Mouse (Mus musculus) embryonic facial prominence, embryonic 12.5 days (tissue): ENCODE measurements around the gene Bcl9. TPM values are rescaled to one million over a fixed set of nuclear protein-coding genes. Genes with fewer than 3 reads are reported as not detected.

Experiments used
- ATAC-seq: fragments of 200-750 bp; cut with Nextera tagmentation; 2 replicates; pipeline ENCODE4 v1.8.0; 2017; ENCODE audit not compliant: insufficient number of reproducible peaks, insufficient read depth, low FRiP score, low TSS enrichment
- H3K27ac ChIP-seq: fragments of 300-500 bp; sonication (generic); 2 replicates; pipeline ENCODE4 v1.5.1; 2016; ENCODE audit warnings: mild to moderate bottlenecking
- H3K27me3 ChIP-seq: fragments of 300-500 bp; sonication (generic); 2 replicates; pipeline ENCODE4 v1.6.1; 2016; ENCODE audit warnings: mild to moderate bottlenecking, moderate library complexity
- H3K36me3 ChIP-seq: fragments of 300-500 bp; sonication (generic); 2 replicates; pipeline ENCODE4 v1.6.1; 2016; ENCODE audit warnings: mild to moderate bottlenecking
- H3K4me1 ChIP-seq: fragments of 300-500 bp; sonication (generic); 2 replicates; pipeline ENCODE4 v1.6.1; 2016
- H3K4me2 ChIP-seq: fragments of 300-500 bp; sonication (generic); replicated peaks from 2 replicates; pipeline ENCODE4 v1.6.1; 2016; ENCODE audit warnings: mild to moderate bottlenecking, moderate library complexity
- H3K4me3 ChIP-seq: fragments of 300-500 bp; sonication (generic); 2 replicates; pipeline ENCODE4 v1.5.1; 2016; ENCODE audit warnings: mild to moderate bottlenecking
- H3K9ac ChIP-seq: fragments of 300-500 bp; sonication (generic); 2 replicates; pipeline ENCODE4 v1.6.1; 2016; ENCODE audit warnings: mild to moderate bottlenecking, moderate library complexity
- H3K9me3 ChIP-seq: fragments of 300-500 bp; sonication (generic); 2 replicates; pipeline ENCODE4 v1.6.1; 2016; ENCODE audit warnings: mild to moderate bottlenecking, moderate library complexity
- WGBS: fragments of 180-500 bp; shearing (Covaris S2); methylation state at CpG from one replicate; pipeline ENCODE4 v1.1.7; 2016; 5-methylcytosine and 5-hydroxymethylcytosine counted together
- polyA plus RNA-seq: library from polyadenylated mRNA; unstranded; fragments of >200 nt; fragmentation: Nextera tagmentation; extraction: Ambion mirVana; gene quantifications from 2 replicates; pipeline ENCODE4 v1.2.1, GENCODE M21; 2016

Bcl9 gene
- polyA plus RNA-seq, 1 experiment from 2014 or later = 82.4 TPM

- Histone ChIP-seq H3K4me2 (no peak overlapping the region), H3K36me3 (peaks cover 13% of the 10 kb centered on the region; the same call in 1 of the 2 replicates), H3K4me3 (no peak overlapping the region), H3K4me1 (no peaks in the 10 kb centered on the region), H3K27me3 (no peaks in the 10 kb centered on the region), H3K9me3 (no peaks in the 10 kb centered on the region), H3K27ac (no peak overlapping the region), H3K9ac (no peak overlapping the region)
- ATAC-seq = no peak
- 74% methylated on average over 6 of the region's 6 CpGs for WGBS
Observed at GRCm38 (mm10) chr3:97171531-97171930, 126.2 kb downstream of the Bcl9 start.

- H3K4me3 ChIP-seq = no peak overlapping the region
- no peaks in the 10 kb centered on the region for H3K9me3 ChIP-seq
- H3K4me1 ChIP-seq = no peaks in the 10 kb centered on the region
- 65% methylated on average over 4 of the region's 4 CpGs for WGBS
- H3K9ac ChIP-seq = no peak overlapping the region
- no peak overlapping the region for H3K4me2 ChIP-seq
- no peak for ATAC-seq
- no peak overlapping the region for H3K27ac ChIP-seq
- H3K27me3 ChIP-seq = no peaks in the 10 kb centered on the region
- H3K36me3 ChIP-seq = peaks cover 7% of the 10 kb centered on the region; the same call in 1 of the 2 replicates
Observed at GRCm38 (mm10) chr3:97167126-97167525, 130.6 kb downstream of the Bcl9 start.

- Histone ChIP-seq H3K27ac (no peak overlapping the region), H3K27me3 (no peaks in the 10 kb centered on the region), H3K9ac (no peak overlapping the region), H3K4me2 (no peak overlapping the region), H3K4me1 (peaks cover 8% of the 10 kb centered on the region; the same call in 1 of the 2 replicates), H3K36me3 (peaks cover 5% of the 10 kb centered on the region; the same call in 1 of the 2 replicates), H3K9me3 (no peaks in the 10 kb centered on the region), H3K4me3 (no peak overlapping the region)
- 80% methylated on average over 4 of the region's 4 CpGs for WGBS
- ATAC-seq = no peak
Observed at GRCm38 (mm10) chr3:97164477-97164876, 133.2 kb downstream of the Bcl9 start.

- no peaks in the 10 kb centered on the region for H3K27me3 ChIP-seq
- WGBS = 56% methylated on average over 4 of the region's 4 CpGs
- no peak overlapping the region for H3K9ac ChIP-seq
- H3K27ac ChIP-seq = no peak overlapping the region
- H3K36me3 ChIP-seq = no peaks in the 10 kb centered on the region
- H3K4me2 ChIP-seq = no peak overlapping the region
- H3K9me3 ChIP-seq = no peaks in the 10 kb centered on the region
- ATAC-seq = no peak
- H3K4me3 ChIP-seq = no peak overlapping the region
- H3K4me1 ChIP-seq = peaks cover 10% of the 10 kb centered on the region; the same call in 1 of the 2 replicates
Observed at GRCm38 (mm10) chr3:97161773-97162172, 135.9 kb downstream of the Bcl9 start.

GRCm38 (mm10) chr3:97160908-97161307 is 136.8 kb downstream of the Bcl9 start:
- WGBS = 67% methylated on average over 10 of the region's 10 CpGs
- H3K4me3 ChIP-seq = no peak overlapping the region
- no peaks in the 10 kb centered on the region for H3K27me3 ChIP-seq

GRCm38 (mm10) chr3:97159986-97160385 is 137.7 kb downstream of the Bcl9 start:
- H3K36me3 ChIP-seq = no peaks in the 10 kb centered on the region
- no peak overlapping the region for H3K9ac ChIP-seq
- 74% methylated on average over 2 of the region's 2 CpGs for WGBS
- H3K27ac ChIP-seq = no peak overlapping the region
- H3K9me3 ChIP-seq = no peaks in the 10 kb centered on the region
- no peaks in the 10 kb centered on the region for H3K27me3 ChIP-seq
- H3K4me3 ChIP-seq = no peak overlapping the region
- peaks cover 10% of the 10 kb centered on the region; the same call in 1 of the 2 replicates for H3K4me1 ChIP-seq
- peak overlapping the region; percentile 66; the same call in 1 of the 2 replicates for H3K4me2 ChIP-seq
- ATAC-seq = no peak

More at GRCm38 (mm10) chr3:97160908-97161307, 136.8 kb downstream of the Bcl9 start:
- ATAC-seq = no peak
- Histone ChIP-seq H3K4me1 (peaks cover 10% of the 10 kb centered on the region; the same call in 1 of the 2 replicates), H3K36me3 (no peaks in the 10 kb centered on the region), H3K27ac (no peak overlapping the region), H3K9me3 (no peaks in the 10 kb centered on the region), H3K9ac (no peak overlapping the region), H3K4me2 (no peak overlapping the region)

GRCm38 (mm10) chr3:97159509-97159850 is 138.2 kb downstream of the Bcl9 start:
- 7% methylated on average over 6 of the region's 6 CpGs for WGBS
- peak overlapping the region; percentile 76 for H3K4me3 ChIP-seq
- H3K9me3 ChIP-seq = no peaks in the 10 kb centered on the region
- no peaks in the 10 kb centered on the region for H3K27me3 ChIP-seq
- peak overlapping the region; percentile 78 for H3K27ac ChIP-seq
- peak overlapping the region; percentile 79 for H3K9ac ChIP-seq
- peaks cover 10% of the 10 kb centered on the region; the same call in 1 of the 2 replicates for H3K4me1 ChIP-seq
- H3K4me2 ChIP-seq = peak overlapping the region; percentile 66
- H3K36me3 ChIP-seq = no peaks in the 10 kb centered on the region
- no peak for ATAC-seq

GRCm38 (mm10) chr3:97158611-97159508 is 138.9 kb downstream of the Bcl9 start, which contains the start of gene Acp6:
Gene Acp6, plus strand, starts transcription at chr3:97158777.
- H3K27me3 ChIP-seq = no peaks in the 10 kb centered on the region
- H3K4me3 ChIP-seq = peak within 1 kb of the TSS; percentile 76
- H3K4me2 ChIP-seq = peak within 1 kb of the TSS; percentile 66
- H3K27ac ChIP-seq = peak within 1 kb of the TSS; percentile 78
- peak; percentile 88 for ATAC-seq
- WGBS = under 1% methylated on average over 54 of the region's 54 CpGs
- no peaks in the 10 kb centered on the region for H3K9me3 ChIP-seq
- peaks cover 10% of the 10 kb centered on the region; the same call in 1 of the 2 replicates for H3K4me1 ChIP-seq
- peak within 1 kb of the TSS; percentile 79 for H3K9ac ChIP-seq
- no peaks in the 10 kb centered on the region for H3K36me3 ChIP-seq

- Histone ChIP-seq H3K4me1 (peaks cover 10% of the 10 kb centered on the region; the same call in 1 of the 2 replicates), H3K4me2 (peak overlapping the region; percentile 66), H3K9ac (no peak overlapping the region), H3K27me3 (no peaks in the 10 kb centered on the region), H3K36me3 (no peaks in the 10 kb centered on the region), H3K9me3 (no peaks in the 10 kb centered on the region), H3K27ac (no peak overlapping the region), H3K4me3 (peak overlapping the region; percentile 76)
- 1% methylated on average over 17 of the region's 17 CpGs for WGBS
- ATAC-seq = no peak
Observed at GRCm38 (mm10) chr3:97157958-97158599, 139.6 kb downstream of the Bcl9 start.

- H3K36me3 ChIP-seq = no peaks in the 10 kb centered on the region
- ATAC-seq = no peak
- H3K4me3 ChIP-seq = no peak overlapping the region
- no peak overlapping the region for H3K27ac ChIP-seq
- no peaks in the 10 kb centered on the region for H3K27me3 ChIP-seq
- H3K9me3 ChIP-seq = no peaks in the 10 kb centered on the region
- no peak overlapping the region for H3K4me2 ChIP-seq
- peaks cover 10% of the 10 kb centered on the region; the same call in 1 of the 2 replicates for H3K4me1 ChIP-seq
- no peak overlapping the region for H3K9ac ChIP-seq
- WGBS = 82% methylated on average over 1 of the region's 1 CpGs
Observed at GRCm38 (mm10) chr3:97157308-97157707, 140.4 kb downstream of the Bcl9 start.

GRCm38 (mm10) chr3:97156431-97156830 is 141.3 kb downstream of the Bcl9 start:
- 92% methylated on average over 6 of the region's 6 CpGs for WGBS
- Histone ChIP-seq H3K4me2 (no peak overlapping the region), H3K4me1 (peaks cover 10% of the 10 kb centered on the region; the same call in 1 of the 2 replicates), H3K27ac (no peak overlapping the region), H3K9me3 (no peaks in the 10 kb centered on the region), H3K4me3 (no peak overlapping the region), H3K9ac (no peak overlapping the region), H3K27me3 (no peaks in the 10 kb centered on the region), H3K36me3 (no peaks in the 10 kb centered on the region)
- no peak for ATAC-seq
